Mouse (Mus musculus) small intestine, adult 2 months (tissue): Measurements from ENCODE around the gene Fkbp6. TPM values are rescaled to one million over a fixed set of nuclear protein-coding genes. Genes with fewer than 3 reads are reported as not detected.
A peak's percentile ranks its signal among the peaks of the same experiment; 100 is the strongest.

Experiments used
- H3K27ac ChIP-seq: fragments of 200-500 bp; 2 replicates; pipeline ENCODE4 v1.5.1; 2012; ENCODE audit warnings: low read depth, low read length, control low read depth, inconsistent platforms; ENCODE audit not compliant: insufficient read depth
- H3K27me3 ChIP-seq: fragments of 200-500 bp; 2 replicates; pipeline ENCODE4 v1.6.1; 2012; ENCODE audit warnings: mild to moderate bottlenecking, moderate library complexity, low read length, inconsistent platforms; ENCODE audit not compliant: control insufficient read depth, insufficient read depth
- H3K36me3 ChIP-seq: fragments of 200-500 bp; 2 replicates; pipeline ENCODE4 v1.6.1; 2012; ENCODE audit warnings: mild to moderate bottlenecking, low read length, control low read depth, inconsistent platforms; ENCODE audit not compliant: control insufficient read depth, insufficient read depth
- H3K4me1 ChIP-seq: fragments of 200-500 bp; 2 replicates; pipeline ENCODE4 v1.6.1; 2012; ENCODE audit warnings: low read length, inconsistent platforms, mixed read lengths; ENCODE audit not compliant: control insufficient read depth, insufficient read depth, insufficient read length
- H3K4me3 ChIP-seq: fragments of 200-500 bp; 2 replicates; pipeline ENCODE4 v1.5.1; 2012; ENCODE audit warnings: low read depth, mild to moderate bottlenecking, control low read depth, inconsistent platforms, low read length, moderate library complexity
- CTCF ChIP-seq: fragments of 200-500 bp; IDR thresholded peaks from 2 replicates; pipeline ENCODE4 v1.5.1; 2012; ENCODE audit warnings: low read depth, mild to moderate bottlenecking, control low read depth, inconsistent platforms, low read length, moderate library complexity, mixed read lengths; ENCODE audit not compliant: insufficient replicate concordance, insufficient read length; ENCODE audit errors: extremely low read depth
- POLR2A ChIP-seq: fragments of 200-500 bp; IDR thresholded peaks from 2 replicates; pipeline ENCODE4 v1.6.1; 2012; ENCODE audit warnings: low read depth, mild to moderate bottlenecking, control low read depth, inconsistent platforms, low read length, moderate library complexity
- WGBS: fragments of 180-500 bp; shearing (Covaris S2); methylation state at CpG from one replicate; pipeline ENCODE4 v1.1.7; 2018; 5-methylcytosine and 5-hydroxymethylcytosine counted together
- polyA plus RNA-seq: library from polyadenylated mRNA; depleted of rRNA; stranded (reverse); fragments of >200 nt; gene quantifications from 2 replicates; pipeline ENCODE4 v1.2.3, GENCODE M21; 2012

The Fkbp6 gene
- polyA plus RNA-seq, 1 experiment = not detected

DNA sequence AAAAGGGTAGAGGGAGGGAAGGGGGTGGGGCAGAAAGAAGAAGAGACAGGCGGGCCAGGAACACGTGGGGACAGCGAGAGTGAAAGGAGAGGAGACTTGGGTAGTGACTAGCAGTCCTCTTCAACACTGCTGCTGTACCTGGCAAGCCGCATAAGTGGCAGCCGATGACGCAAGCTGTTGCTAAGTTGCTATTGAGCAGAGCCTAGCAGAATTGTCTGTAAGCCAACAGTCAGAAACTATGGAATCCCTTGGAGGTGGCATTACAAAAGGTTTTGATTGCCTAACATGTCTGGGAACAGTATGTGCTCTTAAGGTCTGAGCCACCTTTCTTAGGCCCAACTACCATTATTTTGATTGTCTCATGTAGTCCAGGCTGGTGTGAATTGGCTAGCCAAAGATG lies 18.5 kb upstream of the Fkbp6 start:
- peaks cover 4% of the 10 kb centered on the region for H3K36me3 ChIP-seq
- WGBS = 86% methylated on average over 6 of the region's 6 CpGs
- no peaks in the 10 kb centered on the region; the same call in 1 of the 2 replicates for H3K4me1 ChIP-seq
- H3K27me3 ChIP-seq = no peaks in the 10 kb centered on the region
- H3K27ac ChIP-seq = no peak overlapping the region
- H3K4me3 ChIP-seq = no peak overlapping the region
- TF ChIP-seq POLR2A = no peak
- TF ChIP-seq CTCF = no peak

DNA sequence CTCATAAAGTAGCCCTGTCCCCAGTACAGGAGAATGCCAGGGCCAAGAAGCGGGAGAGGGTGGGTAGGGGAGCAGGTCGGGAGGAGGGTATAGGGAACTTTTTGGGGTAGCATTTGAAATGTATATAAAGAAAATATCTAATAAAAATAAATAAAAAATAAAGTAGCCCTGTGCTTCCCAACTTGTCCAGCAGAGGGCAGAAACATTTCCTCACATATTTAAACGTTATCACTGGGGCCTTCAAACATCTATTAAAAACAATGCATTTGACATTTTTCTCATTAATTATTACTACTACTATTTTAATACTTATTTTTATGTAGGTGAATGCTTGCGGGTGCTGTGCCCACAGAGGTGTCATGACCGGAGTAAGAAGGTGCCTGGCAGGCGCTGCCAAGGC lies 18.0 kb upstream of the Fkbp6 start:
- no peaks in the 10 kb centered on the region; the same call in 1 of the 2 replicates for H3K27me3 ChIP-seq
- H3K4me1 ChIP-seq = no peaks in the 10 kb centered on the region; the same call in 1 of the 2 replicates
- H3K27ac ChIP-seq = no peak overlapping the region
- TF ChIP-seq POLR2A (no peak), CTCF (no peak; the same call in 1 of the 2 replicates)
- H3K4me3 ChIP-seq = no peak overlapping the region
- H3K36me3 ChIP-seq = peaks cover 1% of the 10 kb centered on the region; the same call in 1 of the 2 replicates
- whole genome bisulfite sequencing = 52% methylated on average over 6 of the region's 6 CpGs

DNA sequence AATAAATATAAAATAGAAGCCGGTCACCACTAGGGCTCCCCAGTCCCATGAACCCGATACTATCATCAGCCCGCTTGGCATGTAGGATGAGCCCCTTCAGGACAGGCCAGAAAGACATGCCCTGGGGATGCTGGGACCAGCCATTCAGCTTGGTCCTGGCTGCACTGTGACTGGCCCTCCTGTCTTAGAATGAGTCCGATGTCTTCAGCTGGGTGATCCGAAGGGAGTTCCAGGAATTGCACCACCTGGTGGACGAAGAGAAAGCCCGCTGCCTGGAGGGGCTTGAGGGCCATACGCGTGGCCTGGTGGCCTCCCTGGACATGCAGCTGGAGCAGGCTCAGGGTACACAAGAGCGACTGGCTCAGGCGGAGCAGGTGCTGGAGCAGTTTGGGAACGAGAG lies 13.7 kb upstream of the Fkbp6 start:
- H3K4me3 ChIP-seq = no peak overlapping the region
- 23% methylated on average over 12 of the region's 12 CpGs for WGBS
- no peak for TF ChIP-seq POLR2A
- peak; percentile 49; the same call in 1 of the 2 replicates for TF ChIP-seq CTCF
- H3K27me3 ChIP-seq = no peaks in the 10 kb centered on the region; the same call in 1 of the 2 replicates
- no peak overlapping the region for H3K27ac ChIP-seq
- no peaks in the 10 kb centered on the region for H3K36me3 ChIP-seq
- H3K4me1 ChIP-seq = no peaks in the 10 kb centered on the region

DNA sequence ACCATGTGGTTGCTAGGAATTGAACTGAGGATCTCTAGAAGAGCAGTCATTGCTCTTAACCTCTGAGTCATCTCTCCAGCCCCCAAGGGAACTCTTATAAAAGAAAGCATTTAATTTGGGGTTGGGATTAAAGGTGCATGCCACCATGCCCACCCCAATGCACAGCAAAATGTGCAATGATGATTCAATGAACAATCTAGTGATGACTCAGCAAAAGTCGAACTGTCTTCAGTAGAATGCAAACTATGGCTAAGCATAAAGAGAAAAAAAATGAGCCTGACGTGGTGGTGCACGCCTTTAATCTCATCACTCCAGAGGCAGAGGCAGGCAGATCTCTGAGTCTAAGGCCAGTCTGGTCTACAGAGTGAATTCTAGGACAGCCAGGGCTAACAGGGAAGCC lies 12.7 kb upstream of the Fkbp6 start:
- 78% methylated on average over 3 of the region's 3 CpGs for WGBS
- H3K4me1 ChIP-seq = no peaks in the 10 kb centered on the region
- no peak for TF ChIP-seq POLR2A
- no peak for TF ChIP-seq CTCF
- H3K36me3 ChIP-seq = no peaks in the 10 kb centered on the region
- no peaks in the 10 kb centered on the region; the same call in 1 of the 2 replicates for H3K27me3 ChIP-seq
- no peak overlapping the region for H3K4me3 ChIP-seq
- H3K27ac ChIP-seq = no peak overlapping the region

DNA sequence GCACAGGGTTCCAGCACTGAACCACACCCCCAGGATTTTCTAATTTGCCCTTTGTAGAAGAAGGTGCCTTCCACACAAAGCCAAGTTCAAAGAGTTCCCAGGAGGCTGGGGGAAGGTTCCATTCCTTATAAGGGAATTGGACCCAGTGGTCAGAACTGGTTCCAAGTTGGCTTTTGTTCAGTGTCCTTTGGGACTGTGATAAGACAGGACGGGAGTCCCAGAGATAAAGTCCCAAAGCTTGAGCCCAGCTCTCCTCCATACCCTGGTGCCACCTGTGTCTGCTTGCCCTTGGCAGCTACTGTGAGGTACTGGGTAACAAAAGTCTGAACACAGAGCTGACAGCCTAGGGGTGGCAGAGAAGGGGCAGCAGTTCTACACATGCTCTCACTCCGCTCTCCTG lies 9.9 kb upstream of the Fkbp6 start:
- 45% methylated on average over 2 of the region's 2 CpGs for WGBS
- Histone ChIP-seq H3K27ac (no peak overlapping the region), H3K4me3 (no peak overlapping the region), H3K4me1 (no peaks in the 10 kb centered on the region), H3K36me3 (no peaks in the 10 kb centered on the region), H3K27me3 (no peaks in the 10 kb centered on the region; the same call in 1 of the 2 replicates)
- no peak for TF ChIP-seq CTCF
- TF ChIP-seq POLR2A = no peak

DNA sequence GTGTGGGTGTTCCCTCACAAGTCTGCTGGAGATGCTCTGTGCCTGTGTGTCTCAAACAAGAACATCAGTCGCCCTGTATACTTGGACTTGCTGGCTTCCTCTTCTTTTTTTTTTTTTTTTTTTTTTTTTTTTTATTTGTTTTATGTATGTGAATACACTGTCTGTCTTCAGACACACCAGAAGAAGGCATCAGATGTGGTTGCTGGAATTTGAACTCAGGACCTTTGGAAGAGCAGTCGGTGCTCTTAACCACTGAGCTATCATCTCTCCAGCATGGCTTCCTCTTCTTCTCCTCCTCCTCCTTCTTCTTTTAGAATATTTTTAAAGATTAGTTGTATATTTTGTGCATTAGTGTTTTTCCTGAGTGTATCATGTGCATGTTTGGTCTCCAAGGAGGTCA lies 7.7 kb upstream of the Fkbp6 start:
- Histone ChIP-seq H3K27me3 (no peaks in the 10 kb centered on the region), H3K27ac (no peak overlapping the region), H3K36me3 (no peaks in the 10 kb centered on the region), H3K4me3 (no peak overlapping the region), H3K4me1 (no peaks in the 10 kb centered on the region)
- TF ChIP-seq CTCF (no peak), POLR2A (no peak)
- WGBS = 82% methylated on average over 2 of the region's 2 CpGs

DNA sequence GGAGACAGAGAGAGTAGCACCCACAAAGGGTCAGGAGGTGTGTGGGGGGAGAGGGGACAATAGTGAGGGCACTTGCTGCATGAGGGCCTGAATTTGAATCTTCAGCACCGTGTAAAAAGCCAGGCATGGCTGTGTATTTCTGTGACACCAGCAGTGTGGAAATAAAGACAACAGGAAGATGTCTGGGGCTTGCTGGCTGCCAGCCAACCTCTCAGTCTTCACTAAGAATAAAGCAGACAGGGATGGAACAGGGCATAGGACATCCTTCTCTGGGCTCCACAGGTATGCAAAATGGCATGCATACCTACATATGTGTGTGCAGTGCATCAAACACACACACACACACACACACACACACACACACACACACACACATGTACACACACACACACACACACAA lies 6.2 kb upstream of the Fkbp6 start:
- 7% methylated on average over 1 of the region's 1 CpGs for WGBS
- Histone ChIP-seq H3K36me3 (no peaks in the 10 kb centered on the region), H3K27me3 (no peaks in the 10 kb centered on the region), H3K27ac (no peak overlapping the region), H3K4me3 (no peak overlapping the region), H3K4me1 (no peaks in the 10 kb centered on the region)
- TF ChIP-seq CTCF = no peak
- no peak for TF ChIP-seq POLR2A

DNA sequence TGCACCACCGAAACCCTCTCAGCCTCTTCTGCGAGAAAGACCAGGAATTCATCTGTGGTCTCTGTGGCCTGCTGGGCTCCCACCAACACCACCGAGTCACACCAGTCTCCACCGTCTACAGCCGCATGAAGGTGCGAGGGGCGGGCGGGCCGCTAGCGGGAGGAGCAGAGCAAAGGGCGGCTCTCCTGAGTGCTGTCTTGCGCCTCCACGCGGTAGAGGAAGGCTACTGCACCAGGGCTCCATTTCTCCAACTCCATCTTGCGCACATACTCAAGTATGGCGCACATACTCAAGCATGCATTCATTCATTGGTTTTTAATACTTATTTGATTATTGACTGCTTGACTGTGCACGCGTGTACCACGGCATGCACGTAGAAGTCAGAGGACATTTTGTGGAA lies 3.7 kb upstream of the Fkbp6 start:
- Histone ChIP-seq H3K4me1 (no peaks in the 10 kb centered on the region), H3K36me3 (no peaks in the 10 kb centered on the region), H3K4me3 (no peak overlapping the region), H3K27ac (no peak overlapping the region), H3K27me3 (no peaks in the 10 kb centered on the region)
- WGBS = 24% methylated on average over 20 of the region's 20 CpGs
- TF ChIP-seq POLR2A = no peak
- TF ChIP-seq CTCF = peak; percentile 43; the same call in 1 of the 2 replicates
